Mouse (Mus musculus): ENCODE measurements around the gene Tex52.

Gene Tex52

GRCm38 (mm10) chr6:128375192-128375591, at the start of gene Tex52, which contains the start of gene Gm44596:
Tex52 (plus strand) TSS chr6:128375456.
Gm44596 (plus strand) TSS chr6:128375503.
- no peak for DNase-seq (ENCODE audit: low spot score in 2 of 2)

- peak; percentile 42 to 68 for DNase-seq (ENCODE audit: low spot score in 2 of 2)
Observed at GRCm38 (mm10) chr6:128334397-128335124, 40.7 kb upstream of the Tex52 start.

DNA sequence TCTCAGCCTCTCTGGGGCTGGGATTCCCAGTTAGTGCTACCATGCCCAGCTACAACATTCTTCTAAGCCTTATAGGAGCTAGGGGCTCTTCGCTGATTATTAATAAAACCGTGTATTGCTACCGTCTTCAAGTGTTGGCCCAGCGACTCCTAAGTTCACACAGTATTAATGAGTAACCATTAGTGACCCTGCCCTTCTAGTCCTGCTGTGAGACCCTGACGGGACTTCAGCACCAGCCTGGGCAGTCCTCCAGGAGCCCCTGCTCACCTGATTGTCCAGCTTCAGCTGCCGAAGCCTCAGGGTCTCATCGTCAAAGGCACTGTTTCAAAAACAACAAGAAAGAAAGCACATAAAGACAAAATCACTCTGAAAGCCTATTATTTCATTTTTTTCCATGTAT, 37.8 kb upstream of the Tex52 start:
- no peak for DNase-seq (ENCODE audit: low spot score in 2 of 2)

GRCm38 (mm10) chr6:128338876-128339275, 36.4 kb upstream of the Tex52 start:
- no peak for DNase-seq (ENCODE audit: low spot score in 2 of 2)

DNA sequence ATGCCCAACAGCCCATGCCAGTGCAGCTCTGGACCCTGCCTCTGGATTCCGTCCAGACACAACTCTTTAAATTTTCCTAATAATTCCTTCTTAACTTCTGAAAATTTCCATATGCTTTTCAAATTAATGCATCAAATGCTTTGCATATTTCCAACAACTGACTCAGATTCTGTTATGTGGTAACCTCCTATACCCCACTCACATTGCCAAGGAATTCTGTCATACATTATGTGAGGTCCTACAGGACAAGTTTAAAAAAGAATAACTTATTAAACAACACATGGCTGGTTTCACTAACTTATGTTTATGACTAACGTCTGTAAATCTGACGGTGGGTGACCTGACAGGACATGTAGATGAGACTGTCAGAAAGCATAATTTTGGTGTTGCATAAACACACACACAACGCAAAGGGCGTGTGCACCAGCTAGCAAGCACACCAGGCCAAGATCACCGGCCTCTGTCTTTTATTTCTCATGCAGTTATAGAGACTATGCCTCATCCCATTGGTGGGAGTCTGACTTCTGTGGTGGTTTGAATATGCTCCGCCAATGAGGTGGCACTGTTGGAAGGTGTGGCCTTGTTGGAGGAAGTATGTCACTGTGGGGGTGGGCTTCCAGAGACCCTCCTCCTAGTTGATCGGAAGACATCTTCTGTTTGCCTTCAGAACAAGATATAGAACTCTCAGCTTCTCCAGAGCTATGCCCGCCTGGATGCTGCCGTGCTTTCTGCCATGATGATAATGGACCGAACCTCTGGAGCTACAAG, 33.1 kb upstream of the Tex52 start:
- DNase-seq (ENCODE audit: low spot score in 2 of 2), result no peak

GRCm38 (mm10) chr6:128345623-128346022, 29.6 kb upstream of the Tex52 start:
- DNase-seq (ENCODE audit: low spot score in 2 of 2), result no peak

GRCm38 (mm10) chr6:128346782-128347181, 28.5 kb upstream of the Tex52 start:
- no peak for DNase-seq (ENCODE audit: low spot score in 2 of 2)

DNA sequence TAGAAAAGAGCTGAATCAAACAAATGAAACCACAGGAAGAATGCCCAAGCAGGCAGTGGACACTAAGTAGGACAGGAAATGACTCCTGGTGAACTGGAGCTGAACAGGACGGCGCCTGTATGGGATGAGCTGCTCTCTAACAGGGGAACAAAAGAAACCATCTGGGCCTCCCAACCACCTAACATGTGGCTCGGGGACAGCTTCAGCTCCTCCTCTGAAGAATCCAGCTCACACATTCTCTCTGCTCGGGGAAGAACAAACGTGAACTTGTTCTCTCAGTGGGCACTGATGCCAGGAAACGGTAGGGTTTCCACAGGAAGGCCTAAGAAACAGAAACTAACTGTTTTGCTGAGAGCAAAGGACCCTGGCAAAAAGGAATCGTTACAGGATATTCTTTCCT, 25.5 kb upstream of the Tex52 start:
- no peak for DNase-seq (ENCODE audit: low spot score in 2 of 2)

- DNase-seq (ENCODE audit: low spot score in 2 of 2), result no peak
Observed at GRCm38 (mm10) chr6:128354140-128354539, 21.1 kb upstream of the Tex52 start.

DNA sequence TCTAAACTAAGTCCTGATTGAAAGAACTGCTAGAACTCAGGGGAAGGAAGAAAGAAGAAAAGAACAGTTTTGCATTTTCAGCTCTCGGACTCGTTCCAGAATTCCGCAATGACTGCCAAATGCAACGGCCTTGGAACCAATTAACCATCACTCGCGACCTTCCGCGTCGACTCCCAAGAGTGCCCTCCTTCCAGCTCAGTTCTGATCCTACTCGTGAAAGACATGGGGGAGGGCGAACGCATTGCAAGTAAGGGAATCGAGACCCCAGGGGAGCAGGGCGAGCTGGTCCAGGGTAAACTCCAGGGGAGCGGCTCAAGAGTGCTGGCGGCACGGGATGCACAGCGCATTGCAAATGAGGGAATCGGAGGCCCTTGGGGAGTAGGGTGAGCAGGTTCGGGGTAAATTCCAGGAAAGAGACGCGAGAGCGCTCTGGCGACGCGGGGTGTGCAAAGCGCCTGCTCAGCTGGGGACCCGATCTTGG, 20.0 kb upstream of the Tex52 start:
- DNase-seq (ENCODE audit: low spot score in 2 of 2), result peak in 1 of 2 experiments; percentile 16

GRCm38 (mm10) chr6:128355726-128356416, 19.4 kb upstream of the Tex52 start, which contains the start of gene Tulp3:
Tulp3 (minus strand) TSS chr6:128355851.
- peak; percentile 83 for DNase-seq (ENCODE audit: low spot score in 2 of 2)

GRCm38 (mm10) chr6:128358999-128359398, 16.3 kb upstream of the Tex52 start:
- peak; percentile 48 to 71 for DNase-seq (ENCODE audit: low spot score in 2 of 2)

DNA sequence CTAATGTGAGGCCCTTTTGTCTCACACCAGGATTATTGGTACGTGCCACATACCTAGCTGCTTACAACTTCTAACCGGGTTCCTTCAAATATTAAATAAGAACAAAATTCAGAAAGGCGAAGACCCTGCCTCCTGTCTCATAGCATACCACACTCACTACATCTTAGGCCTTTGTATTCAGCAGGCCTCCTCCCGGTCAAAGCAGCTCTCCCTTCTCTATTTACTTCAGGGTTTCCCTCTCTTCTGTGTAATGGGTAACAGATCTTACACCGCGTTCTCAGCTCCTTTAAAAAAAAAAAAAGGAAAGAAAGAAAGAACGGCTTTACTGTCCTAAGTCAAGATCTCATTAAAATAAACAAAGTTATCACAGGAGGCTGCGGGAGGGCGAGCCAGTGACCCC, 13.4 kb upstream of the Tex52 start:
- DNase-seq (ENCODE audit: low spot score in 2 of 2), result no peak

GRCm38 (mm10) chr6:128362381-128363006, 12.8 kb upstream of the Tex52 start, which contains the start of the genes Rhno1 and Foxm1:
Rhno1 (minus strand) TSS chr6:128362911.
Foxm1 (plus strand) TSS chr6:128362967.
- DNase-seq (ENCODE audit: low spot score in 2 of 2), result peak; percentile 77 to 83

DNA sequence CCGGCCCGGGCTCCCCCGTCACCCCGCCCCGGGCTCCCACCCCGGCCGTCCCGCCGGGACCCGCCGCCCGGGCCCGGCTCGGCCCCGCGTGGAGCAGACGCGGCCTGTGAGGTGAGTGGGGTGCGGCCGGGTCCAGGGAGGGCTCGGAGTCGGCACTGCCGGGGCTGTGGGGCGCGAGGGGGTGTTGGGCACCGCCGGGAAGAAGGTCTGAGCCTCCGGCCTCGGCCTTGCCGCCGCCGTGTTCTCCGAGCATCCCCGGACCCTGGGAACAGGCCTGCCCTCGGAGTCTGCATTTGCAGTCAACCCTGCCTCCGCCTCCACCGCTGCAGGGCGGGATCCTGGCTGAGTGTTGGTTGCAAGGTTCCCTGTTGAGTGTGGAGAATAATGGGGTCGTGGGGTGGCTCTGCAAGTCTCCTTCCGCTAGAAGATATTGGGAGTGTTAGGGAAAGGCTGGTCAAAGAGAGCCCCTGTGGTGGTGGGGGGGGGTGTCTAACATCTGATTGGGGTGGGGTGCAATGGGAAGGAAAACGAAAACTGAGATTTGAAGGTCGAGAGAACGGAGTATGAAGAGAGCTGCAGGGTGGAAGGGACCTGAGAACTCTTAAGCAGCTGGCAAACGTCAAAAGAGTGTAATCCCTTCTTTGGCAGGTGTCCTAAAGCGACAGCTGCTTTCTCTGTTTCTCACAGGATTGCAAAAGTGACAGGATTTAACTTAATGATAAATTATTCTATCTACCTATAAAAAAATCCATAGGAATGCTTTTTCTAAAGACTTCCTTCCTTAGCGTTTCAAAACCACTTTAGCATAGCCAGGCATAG, 12.0 kb upstream of the Tex52 start:
- DNase-seq (ENCODE audit: low spot score in 2 of 2), result no peak

GRCm38 (mm10) chr6:128364721-128365120, 10.5 kb upstream of the Tex52 start:
- DNase-seq (ENCODE audit: low spot score in 2 of 2), result no peak

- no peak for DNase-seq (ENCODE audit: low spot score in 2 of 2)
Observed at GRCm38 (mm10) chr6:128366466-128366865, 8.8 kb upstream of the Tex52 start.

DNA sequence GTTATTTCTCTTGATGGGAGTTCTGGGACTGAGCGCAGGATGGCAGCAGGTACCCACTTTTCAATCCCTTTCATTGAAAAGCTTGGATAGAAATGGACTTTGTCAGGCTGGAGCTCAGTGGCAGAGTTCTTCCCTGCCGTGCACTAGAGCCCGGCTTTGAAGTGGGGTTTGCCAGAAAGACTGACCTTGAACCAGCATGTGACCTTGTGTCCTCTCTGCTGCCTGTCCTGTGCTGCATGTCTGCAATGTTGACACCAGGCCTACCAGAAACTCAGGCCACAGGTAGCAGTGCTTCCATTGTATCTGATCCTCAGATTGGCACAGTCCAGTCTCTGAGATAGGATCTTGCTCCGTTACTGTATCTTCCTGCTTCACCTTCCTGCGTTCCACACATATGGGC, 5.2 kb upstream of the Tex52 start:
- DNase-seq (ENCODE audit: low spot score in 2 of 2), result no peak

DNA sequence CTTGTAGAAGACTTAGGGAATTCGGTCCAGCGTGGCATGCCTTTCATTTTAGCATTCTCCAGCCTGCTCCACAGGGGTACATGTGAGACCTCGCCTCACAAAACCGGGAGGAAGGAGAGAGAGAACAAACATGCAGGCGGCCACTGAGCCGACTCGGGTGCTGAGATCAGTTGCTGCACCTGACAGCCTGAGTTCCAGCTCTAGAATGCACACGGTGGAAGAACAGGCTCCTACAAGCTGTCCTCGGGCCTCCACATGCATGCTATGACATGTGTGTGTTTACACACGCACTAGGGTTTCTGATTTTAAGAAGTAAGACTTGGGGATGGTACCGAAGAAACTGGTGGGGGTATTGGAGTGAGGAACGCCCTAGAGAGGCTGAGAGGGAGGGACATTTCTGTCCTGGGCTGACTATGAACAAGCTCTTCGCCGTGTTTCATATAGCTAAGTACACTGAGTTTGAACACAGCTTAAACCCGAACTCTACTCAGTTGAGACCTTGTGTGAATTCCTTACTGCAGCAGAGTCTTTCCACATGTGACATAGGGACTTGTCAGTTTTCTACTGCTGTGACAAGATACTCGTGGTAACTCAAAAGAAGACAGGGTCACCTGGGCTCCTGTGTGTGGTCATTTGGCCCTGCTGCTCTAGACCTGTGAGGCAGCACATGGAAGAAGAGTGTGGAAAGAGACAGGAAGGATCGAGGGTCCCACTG, 1.3 kb downstream of the Tex52 start:
- DNase-seq (ENCODE audit: low spot score in 2 of 2), result no peak

DNA sequence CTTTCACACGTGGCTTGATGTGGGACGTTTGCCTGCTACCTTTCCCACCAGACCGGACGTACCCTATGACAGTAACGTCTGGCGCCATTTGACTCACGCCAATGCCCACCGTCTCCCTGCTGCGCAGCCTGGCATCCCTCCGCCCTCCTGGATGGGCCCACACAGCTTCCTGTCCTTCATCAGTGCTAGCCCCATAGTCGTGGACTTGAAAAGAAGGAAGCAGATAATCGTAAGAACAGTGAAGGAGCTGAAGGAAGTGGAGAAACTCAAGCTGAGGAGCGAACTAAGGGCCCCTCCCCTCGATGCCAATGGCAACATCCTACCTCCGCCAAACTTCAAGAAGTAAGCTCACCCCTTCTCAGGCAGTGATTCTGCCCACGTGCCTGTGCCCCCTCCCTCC, 4.4 kb downstream of the Tex52 start:
- no peak for DNase-seq (ENCODE audit: low spot score in 2 of 2)
